Mouse (Mus musculus) forebrain, embryonic 11.5 days (tissue): Measurements from ENCODE around the gene Slc45a1. TPM values are rescaled to one million over a fixed set of nuclear protein-coding genes. Genes with fewer than 3 reads are reported as not detected.

ENCODE experiments used
- ATAC-seq: fragments of 200-750 bp; cut with Nextera tagmentation; replicated peaks from 2 replicates; pipeline ENCODE4 v1.8.0; 2017; ENCODE audit warnings: moderate TSS enrichment; ENCODE audit not compliant: low FRiP score
- DNase-seq: peaks from one replicate; pipeline ENCODE4 v3.0.0-alpha.2; 2017; ENCODE audit warnings: low spot score
- H3K27ac ChIP-seq: fragments of 300-500 bp; sonication (generic); 2 replicates; pipeline ENCODE4 v1.5.1; 2014; ENCODE audit warnings: low read depth, low read length
- H3K27me3 ChIP-seq: fragments of 300-500 bp; sonication (generic); 2 replicates; pipeline ENCODE4 v1.6.1; 2014; ENCODE audit warnings: mild to moderate bottlenecking, low read length, mixed read lengths; ENCODE audit not compliant: control insufficient read depth, insufficient read depth
- H3K36me3 ChIP-seq: fragments of 300-500 bp; sonication (generic); 2 replicates; pipeline ENCODE4 v1.6.1; 2014; ENCODE audit warnings: mild to moderate bottlenecking, low read length, moderate library complexity, mixed read lengths; ENCODE audit not compliant: control insufficient read depth, insufficient read depth
- H3K4me1 ChIP-seq: fragments of 300-500 bp; sonication (generic); replicated peaks from 2 replicates; pipeline ENCODE4 v1.6.1; 2014; ENCODE audit warnings: low read length, mixed read lengths; ENCODE audit not compliant: control insufficient read depth, insufficient read depth
- H3K4me2 ChIP-seq: fragments of 300-500 bp; sonication (generic); 2 replicates; pipeline ENCODE4 v1.6.1; 2014; ENCODE audit warnings: low read depth, mild to moderate bottlenecking, low read length, moderate library complexity, mixed read lengths; ENCODE audit not compliant: severe bottlenecking
- H3K4me3 ChIP-seq: fragments of 300-500 bp; sonication (generic); 2 replicates; pipeline ENCODE4 v1.5.1; 2014; ENCODE audit warnings: low read depth, low read length
- H3K9ac ChIP-seq: fragments of 300-500 bp; sonication (generic); 2 replicates; pipeline ENCODE4 v1.6.1; 2014; ENCODE audit warnings: low read length
- H3K9me3 ChIP-seq: fragments of 300-500 bp; sonication (generic); 2 replicates; pipeline ENCODE4 v1.6.1; 2016; ENCODE audit warnings: low read length, mixed read lengths; ENCODE audit not compliant: control insufficient read depth
- WGBS: fragments of 180-500 bp; shearing (Covaris S2); extraction: QIAGEN DNeasy Blood & Tissue Kit; methylation state at CpG from one replicate; pipeline ENCODE4 v1.1.7; 2014; 5-methylcytosine and 5-hydroxymethylcytosine counted together
- polyA plus RNA-seq: library from polyadenylated mRNA; unstranded; fragments of >200 nt; fragmentation: Nextera tagmentation; extraction: Ambion mirVana; gene quantifications from 2 replicates; pipeline ENCODE4 v1.2.1, GENCODE M21; 2014

Gene Slc45a1
- 2.7 and 4.5 TPM in 2 replicates for polyA plus RNA-seq

DNA sequence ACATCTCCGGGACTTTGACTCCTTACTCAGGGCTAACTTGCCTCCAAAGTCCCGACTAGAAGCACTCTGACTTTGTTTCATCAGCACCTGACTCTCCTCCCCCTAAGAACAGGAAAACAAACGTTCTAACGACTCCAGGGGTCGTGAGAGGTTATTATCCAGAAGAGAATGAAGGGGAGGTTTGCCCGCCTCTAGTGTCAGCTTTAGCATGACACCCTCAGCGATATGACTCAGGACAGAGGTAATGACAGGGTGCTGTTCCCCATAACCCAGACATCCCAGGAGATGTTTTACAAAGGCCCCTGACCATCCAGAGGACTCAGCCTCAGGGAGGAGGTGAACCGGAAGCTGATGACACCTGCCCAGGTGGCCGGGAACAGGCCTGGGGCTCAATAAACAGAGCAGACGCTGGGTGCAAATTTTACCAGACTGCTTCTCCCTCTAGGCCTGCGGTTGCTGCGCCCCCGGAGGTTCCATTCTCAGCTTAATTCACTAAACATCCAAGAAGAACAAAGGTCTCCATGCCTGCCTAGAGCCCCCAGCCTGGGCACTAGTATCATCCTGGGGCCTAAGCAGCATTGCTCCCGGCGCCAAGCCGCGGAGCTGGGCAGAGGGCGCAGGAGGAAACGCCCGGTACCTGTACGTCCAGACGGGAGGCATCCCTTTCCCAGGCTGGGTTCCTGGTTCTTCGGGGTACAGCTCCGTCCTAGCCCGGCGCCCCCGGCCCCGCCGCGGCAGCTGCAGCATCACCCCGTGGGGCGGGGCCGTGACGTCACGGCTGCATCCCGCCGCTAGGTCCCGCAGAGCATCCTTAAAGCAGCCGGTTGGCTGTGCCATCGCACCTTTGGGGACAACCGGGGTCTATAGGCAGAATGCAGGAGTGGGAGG lies at the start of gene Slc45a1:
TSS of gene Slc45a1 (minus strand) at position 785 of the 888 bp plus-strand sequence.
- 4% methylated on average over 41 of the region's 41 CpGs for WGBS
- no peaks in the 10 kb centered on the region for H3K9me3 ChIP-seq
- H3K36me3 ChIP-seq: no peaks in the 10 kb centered on the region
- ATAC-seq: 0 out of 2 replicates have a peak, but pooled peaks have one; percentile 56
- no peak within 1 kb of the TSS for H3K27ac ChIP-seq
- DNase-seq: peak; percentile 65
- H3K27me3 ChIP-seq: peaks cover 9% of the 10 kb centered on the region
- H3K4me3 ChIP-seq: peak within 1 kb of the TSS; percentile 34
- H3K4me1 ChIP-seq: 0 out of 2 replicates have a peak, but pooled peaks cover 5% of the 10 kb centered on the region
- peak within 1 kb of the TSS; percentile 75 for H3K4me2 ChIP-seq
- peak within 1 kb of the TSS; percentile 53 for H3K9ac ChIP-seq

DNA sequence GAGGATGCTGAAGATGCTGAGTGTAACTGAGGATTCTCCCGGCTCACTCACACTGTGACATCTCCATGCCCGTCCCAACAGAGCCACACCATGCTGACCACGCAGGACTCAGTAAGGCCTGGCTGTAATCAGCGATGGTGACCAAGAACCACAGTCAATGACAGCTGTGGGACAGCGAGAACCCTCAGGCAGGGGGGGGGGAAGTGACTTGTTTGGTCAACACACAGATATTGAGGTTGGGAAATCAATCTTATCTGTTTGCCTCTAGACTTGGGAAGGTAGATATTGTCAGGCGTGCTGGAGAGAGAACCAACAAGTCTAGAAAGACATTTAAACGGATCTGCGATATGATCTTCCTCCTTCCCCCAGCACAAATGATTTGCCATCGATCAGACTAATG lies 48.9 kb upstream of the Slc45a1 start:
- Histone ChIP-seq H3K27ac (no peak overlapping the region), H3K9ac (no peak overlapping the region), H3K4me3 (no peak overlapping the region), H3K27me3 (no peaks in the 10 kb centered on the region), H3K9me3 (no peaks in the 10 kb centered on the region), H3K4me1 (no peaks in the 10 kb centered on the region), H3K4me2 (no peak overlapping the region), H3K36me3 (no peaks in the 10 kb centered on the region)
- DNase-seq (no peak), ATAC-seq (no peak)
- WGBS: 95% methylated on average over 9 of the region's 9 CpGs

DNA sequence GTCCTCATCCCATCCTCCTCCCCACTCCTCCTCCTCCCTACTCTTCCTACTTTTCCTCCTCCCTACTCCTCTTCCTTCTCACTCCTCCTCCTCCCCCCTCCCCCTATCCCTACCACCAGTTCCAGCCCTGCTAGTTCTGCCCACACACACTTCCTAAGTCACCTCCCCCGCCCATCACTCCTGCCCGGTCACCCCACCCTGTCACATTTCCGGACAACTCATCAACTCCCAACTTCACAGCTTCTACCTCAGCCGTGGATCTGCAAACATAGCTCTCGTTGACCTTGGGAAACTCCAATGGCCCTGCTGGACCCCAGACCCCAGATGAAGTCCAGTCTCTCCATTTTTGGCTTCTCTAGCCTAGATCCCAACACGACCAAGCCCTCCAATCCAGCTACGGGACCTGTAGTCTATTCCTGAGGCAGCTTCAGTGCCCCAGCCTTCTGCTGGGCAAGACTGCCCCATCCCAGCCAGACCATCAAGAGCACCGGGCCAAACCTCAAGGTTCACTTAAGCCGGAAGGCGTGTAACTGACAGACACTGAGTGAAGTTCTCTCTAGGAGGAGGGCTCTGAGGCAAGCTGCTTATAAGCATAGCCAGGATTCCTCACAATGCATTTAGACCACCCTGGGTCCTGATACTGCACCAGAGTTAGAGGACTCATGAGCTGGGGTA lies 42.6 kb upstream of the Slc45a1 start:
- Histone ChIP-seq H3K4me1 (no peaks in the 10 kb centered on the region), H3K4me3 (no peak overlapping the region), H3K36me3 (no peaks in the 10 kb centered on the region), H3K9ac (no peak overlapping the region), H3K27ac (no peak overlapping the region), H3K9me3 (no peaks in the 10 kb centered on the region), H3K4me2 (no peak overlapping the region), H3K27me3 (no peaks in the 10 kb centered on the region)
- WGBS: 84% methylated on average over 10 of the region's 10 CpGs
- no peak for ATAC-seq
- no peak for DNase-seq

DNA sequence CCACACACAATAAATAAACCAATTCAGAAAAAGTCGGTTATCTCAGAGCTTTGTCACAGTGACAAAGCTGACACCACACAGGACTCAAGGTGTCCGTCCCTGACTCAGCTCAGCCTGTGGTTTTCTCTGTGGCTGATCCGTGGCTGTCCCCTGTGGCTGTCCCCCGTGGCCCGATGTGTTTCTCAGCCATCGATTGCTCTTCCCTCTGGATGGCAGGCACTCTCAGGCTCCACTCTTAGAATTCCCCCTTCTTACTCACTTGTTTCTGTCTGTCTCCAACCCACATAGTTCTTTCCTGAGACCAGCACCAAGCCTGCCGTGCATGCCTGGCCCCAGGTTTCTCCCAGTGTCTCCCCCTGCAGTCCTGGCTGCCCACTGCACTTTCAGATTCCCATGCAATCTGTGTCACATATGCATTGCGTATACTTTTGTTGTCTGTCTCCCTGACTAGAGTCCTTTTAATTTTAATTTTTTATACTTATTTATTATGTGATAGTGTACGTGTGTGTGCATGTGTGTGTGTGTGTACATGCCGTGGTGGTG lies 41.0 kb upstream of the Slc45a1 start:
- H3K4me1 ChIP-seq: no peaks in the 10 kb centered on the region
- DNase-seq (no peak), ATAC-seq (no peak)
- H3K4me3 ChIP-seq: no peak overlapping the region
- H3K27ac ChIP-seq: no peak overlapping the region
- H3K9me3 ChIP-seq: no peaks in the 10 kb centered on the region
- WGBS: 81% methylated on average over 10 of the region's 10 CpGs
- H3K9ac ChIP-seq: no peak overlapping the region
- no peaks in the 10 kb centered on the region for H3K36me3 ChIP-seq
- no peaks in the 10 kb centered on the region for H3K27me3 ChIP-seq
- H3K4me2 ChIP-seq: no peak overlapping the region

DNA sequence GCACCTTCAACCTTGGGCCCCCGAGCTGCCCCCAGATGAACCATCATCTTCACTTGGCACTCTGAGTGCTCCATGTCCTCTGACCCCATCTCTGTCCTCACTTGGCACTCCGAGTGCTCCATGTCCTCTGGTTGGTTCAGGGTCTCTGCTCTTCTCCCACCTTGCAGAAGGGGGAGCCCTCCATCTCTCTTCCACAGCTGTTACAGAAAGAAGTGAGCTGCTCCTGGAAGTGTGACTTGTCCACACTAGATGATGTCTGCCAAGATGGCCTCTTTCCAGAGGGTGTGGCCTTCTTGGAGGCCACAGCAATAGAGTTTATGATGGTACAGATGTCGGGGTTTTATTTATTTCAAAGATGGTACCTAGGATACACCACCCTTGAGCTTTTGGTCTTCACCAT lies 38.8 kb upstream of the Slc45a1 start:
- Histone ChIP-seq H3K27ac (no peak overlapping the region), H3K36me3 (no peaks in the 10 kb centered on the region), H3K4me1 (peaks cover under 1% of the 10 kb centered on the region; the same call in 1 of the 2 replicates), H3K9ac (no peak overlapping the region), H3K9me3 (no peaks in the 10 kb centered on the region), H3K4me2 (no peak overlapping the region), H3K27me3 (no peaks in the 10 kb centered on the region), H3K4me3 (no peak overlapping the region)
- no peak for DNase-seq
- no peak for ATAC-seq
- 80% methylated on average over 3 of the region's 3 CpGs for WGBS

DNA sequence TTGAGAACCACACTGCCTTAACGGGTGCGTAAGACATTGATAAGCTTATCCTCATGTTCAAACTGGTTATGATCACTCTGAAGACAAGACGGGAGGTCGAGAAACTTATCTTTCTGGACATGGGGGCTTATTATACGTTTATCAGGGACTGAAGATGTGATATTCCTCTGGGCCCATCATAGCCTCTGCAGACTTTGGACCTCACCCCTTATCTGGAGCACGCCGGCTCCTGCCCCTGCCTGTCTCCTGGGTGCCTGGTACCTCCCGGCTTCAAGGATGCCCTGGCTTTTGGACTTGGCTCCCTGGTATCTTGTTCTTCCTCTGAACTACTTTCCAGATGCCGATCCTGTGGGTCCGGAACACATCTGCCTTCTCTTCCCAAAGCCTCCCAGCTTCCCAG lies 37.6 kb upstream of the Slc45a1 start:
- no peak for ATAC-seq
- H3K9ac ChIP-seq: no peak overlapping the region
- no peaks in the 10 kb centered on the region for H3K36me3 ChIP-seq
- H3K27me3 ChIP-seq: no peaks in the 10 kb centered on the region
- WGBS: 95% methylated on average over 10 of the region's 10 CpGs
- peaks cover 2% of the 10 kb centered on the region; the same call in 1 of the 2 replicates for H3K4me1 ChIP-seq
- H3K4me2 ChIP-seq: no peak overlapping the region
- no peaks in the 10 kb centered on the region for H3K9me3 ChIP-seq
- no peak for DNase-seq
- no peak overlapping the region for H3K4me3 ChIP-seq
- H3K27ac ChIP-seq: no peak overlapping the region

DNA sequence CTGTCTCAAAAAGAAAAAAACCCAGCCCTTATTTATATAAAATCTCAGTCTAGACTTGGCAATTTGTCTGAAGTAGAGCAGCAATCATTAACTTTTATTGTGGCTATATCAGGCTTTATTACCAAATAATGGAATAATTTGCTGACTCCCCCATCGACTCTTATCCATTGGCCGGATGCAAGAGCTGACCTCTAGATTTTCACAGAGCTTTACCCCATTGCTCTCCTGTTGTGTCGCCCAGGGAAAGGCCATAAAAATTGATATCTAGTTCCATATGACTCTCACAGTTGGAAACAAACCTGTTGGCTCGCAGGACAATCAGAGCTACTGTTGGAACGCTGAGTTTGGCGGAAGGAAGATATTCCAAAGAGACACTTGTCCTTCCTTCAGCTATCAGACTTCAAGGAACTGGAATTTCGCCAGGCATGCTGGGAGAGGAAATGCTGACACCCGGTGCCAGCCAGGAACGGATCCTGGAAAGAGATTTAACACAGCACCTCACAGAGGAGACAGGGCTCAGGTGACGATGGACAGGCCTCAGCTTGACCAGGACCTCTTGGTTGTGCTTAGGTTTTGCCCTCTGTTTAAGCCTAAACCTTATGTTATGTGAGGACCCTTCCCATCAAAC lies 35.3 kb upstream of the Slc45a1 start:
- no peak for ATAC-seq
- no peak overlapping the region for H3K27ac ChIP-seq
- no peaks in the 10 kb centered on the region for H3K36me3 ChIP-seq
- H3K9ac ChIP-seq: no peak overlapping the region
- WGBS: 82% methylated on average over 10 of the region's 10 CpGs
- H3K4me1 ChIP-seq: peaks cover 2% of the 10 kb centered on the region; the same call in 1 of the 2 replicates
- no peaks in the 10 kb centered on the region for H3K27me3 ChIP-seq
- H3K4me3 ChIP-seq: no peak overlapping the region
- H3K4me2 ChIP-seq: no peak overlapping the region
- H3K9me3 ChIP-seq: no peaks in the 10 kb centered on the region
- no peak for DNase-seq

DNA sequence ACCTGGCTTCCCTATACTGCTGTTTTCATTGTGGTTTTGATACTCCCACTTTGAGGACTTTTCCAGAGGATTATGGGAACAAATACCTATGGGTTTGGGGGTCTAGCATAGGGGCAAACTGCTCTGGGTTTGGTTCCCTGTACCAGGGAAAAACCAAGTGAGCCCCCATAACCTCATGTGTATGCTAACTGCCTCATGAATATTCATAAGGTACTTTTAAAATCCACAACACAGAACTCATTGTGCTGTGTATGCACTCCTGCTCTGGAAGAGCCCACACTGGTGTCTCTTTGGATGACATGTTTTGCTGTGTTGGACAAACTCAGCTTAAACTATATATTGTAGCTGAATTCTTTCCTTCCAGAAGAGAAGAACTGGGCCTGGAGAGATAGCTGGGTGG lies 34.6 kb upstream of the Slc45a1 start:
- no peaks in the 10 kb centered on the region for H3K36me3 ChIP-seq
- H3K9me3 ChIP-seq: no peaks in the 10 kb centered on the region
- DNase-seq (no peak), ATAC-seq (no peak)
- no peaks in the 10 kb centered on the region for H3K27me3 ChIP-seq
- no peak overlapping the region for H3K27ac ChIP-seq
- peaks cover 2% of the 10 kb centered on the region; the same call in 1 of the 2 replicates for H3K4me1 ChIP-seq
- no peak overlapping the region for H3K9ac ChIP-seq
- H3K4me2 ChIP-seq: no peak overlapping the region
- H3K4me3 ChIP-seq: no peak overlapping the region
